Mouse (Mus musculus) brain, embryonic 14.5 days (tissue): ENCODE measurements around the gene Hspa12a.

Experiments used
- CTCF ChIP-seq: fragments of 200-500 bp; IDR thresholded peaks from 2 replicates; pipeline ENCODE4 v1.5.1; 2012; ENCODE audit warnings: inconsistent platforms, mild to moderate bottlenecking, moderate library complexity, borderline replicate concordance; ENCODE audit not compliant: insufficient read depth, insufficient read length; ENCODE audit errors: extremely low read depth
- POLR2A ChIP-seq: fragments of 200-500 bp; IDR thresholded peaks from 2 replicates; pipeline ENCODE4 v1.6.1; 2012; ENCODE audit warnings: mild to moderate bottlenecking, inconsistent platforms, borderline replicate concordance; ENCODE audit not compliant: poor library complexity, insufficient read depth, insufficient read length, severe bottlenecking; ENCODE audit errors: extremely low read depth

GRCm38 (mm10) chr19:58789194-58789593 is 154.3 kb downstream of the Hspa12a start:
- TF ChIP-seq CTCF (no peak), POLR2A (no peak)
